Mouse (Mus musculus) heart, adult 8-10 months (tissue): ENCODE measurements at regions not wholly inside any gene's neighbourhood (a gene's known extent, or its start where the extent isn't known, plus 50 kb on each side); places are given as distances from the start of the nearest gene placed in this dataset.
"Not testable (repeated sequence)": the region's sequence is repeated elsewhere in the genome, so short reads cannot be mapped to it uniquely, and the experiment has no call there.

ENCODE experiments used
- DNase-seq: peaks from one replicate; pipeline ENCODE4 v3.0.0; 2022; ENCODE audit warnings: low spot score

- no peak for DNase-seq
Observed at GRCm38 (mm10) chr6:37618990-37619389, 89.0 kb downstream of the Akr1d1 start.

- no peak for DNase-seq
Observed at GRCm38 (mm10) chr6:37621364-37622029, 91.5 kb downstream of the Akr1d1 start.

DNA sequence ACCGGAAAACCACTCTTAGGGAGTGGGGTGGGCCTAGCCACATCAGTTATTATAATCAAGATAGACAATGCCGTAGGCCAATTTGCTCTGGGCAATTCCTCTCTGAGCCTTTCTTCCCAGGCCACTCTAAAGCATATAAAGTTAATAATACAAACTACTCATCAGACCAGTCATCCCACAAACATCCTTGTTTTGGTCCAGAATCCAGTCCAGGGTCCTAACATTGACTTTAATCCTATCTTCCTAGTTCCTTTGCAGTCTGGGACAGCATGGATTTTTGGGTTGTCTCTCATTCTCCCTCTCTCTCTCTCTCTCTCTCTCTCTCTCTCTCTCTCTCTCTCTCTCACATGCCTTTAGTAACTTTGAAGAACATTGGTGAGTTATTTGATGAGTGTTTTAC lies 92.3 kb downstream of the Akr1d1 start:
- DNase-seq = no peak

GRCm38 (mm10) chr6:37627206-37627605 lies 97.2 kb downstream of the Akr1d1 start:
- peak; percentile 67 for DNase-seq

DNA sequence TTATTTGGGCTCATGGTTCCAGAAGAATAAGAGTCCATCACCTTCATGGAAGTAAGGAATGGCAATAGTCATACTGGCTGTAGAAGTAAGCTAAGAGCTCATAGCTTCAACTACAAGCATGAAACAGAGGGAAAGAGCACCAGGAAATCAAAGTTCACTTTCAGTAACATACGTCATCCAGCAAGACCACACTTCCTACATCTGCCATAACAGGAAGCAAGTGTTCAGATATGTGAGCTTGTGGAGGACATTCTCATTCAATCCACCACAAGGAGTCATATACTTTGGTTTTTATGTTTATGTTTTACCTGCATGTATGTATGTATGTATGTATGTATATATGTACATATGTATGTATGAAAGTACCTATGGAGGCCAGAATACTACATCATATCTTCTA lies 104.0 kb downstream of the Akr1d1 start:
- DNase-seq = no peak

DNA sequence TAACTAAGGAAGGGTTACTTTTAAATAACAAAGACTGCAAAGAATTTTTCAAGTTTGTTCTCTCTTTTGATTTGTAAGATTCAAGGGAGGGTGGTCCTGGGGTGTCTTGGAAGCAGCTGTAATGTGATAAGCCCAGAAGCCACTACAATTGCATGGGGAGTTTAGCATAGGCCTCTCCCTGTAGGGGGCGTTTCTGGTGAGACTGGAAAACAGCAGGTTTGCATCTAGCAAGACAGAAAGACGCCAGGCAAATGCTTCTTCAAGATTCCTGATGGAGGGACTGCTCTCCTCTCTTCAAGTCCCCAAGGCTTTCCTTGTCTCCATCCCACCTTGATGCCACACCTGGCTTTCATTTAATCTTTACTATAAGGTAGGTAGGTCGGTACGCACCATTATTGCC lies 112.1 kb downstream of the Akr1d1 start:
- DNase-seq = no peak

DNA sequence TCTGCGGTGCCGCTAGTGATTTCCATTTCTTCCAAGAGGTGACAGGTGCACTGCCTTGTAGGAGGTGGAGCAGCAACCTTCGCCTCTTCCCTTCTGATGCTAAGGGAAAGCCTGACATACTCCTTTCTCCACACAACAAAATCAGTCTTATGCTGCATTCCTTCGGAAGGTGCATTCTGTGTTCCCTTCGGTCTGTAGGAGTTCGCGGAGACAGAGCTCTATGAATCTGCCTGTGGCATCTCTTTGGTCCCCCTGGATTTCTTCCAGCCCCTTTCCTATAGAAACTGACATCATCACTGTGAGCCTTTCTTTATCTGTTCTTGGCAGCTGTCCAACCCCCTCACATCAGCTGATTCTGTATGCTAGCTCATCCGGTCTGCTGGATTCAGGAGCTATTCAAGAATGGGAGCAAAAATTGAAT lies 112.7 kb downstream of the Akr1d1 start:
- DNase-seq = no peak

DNA sequence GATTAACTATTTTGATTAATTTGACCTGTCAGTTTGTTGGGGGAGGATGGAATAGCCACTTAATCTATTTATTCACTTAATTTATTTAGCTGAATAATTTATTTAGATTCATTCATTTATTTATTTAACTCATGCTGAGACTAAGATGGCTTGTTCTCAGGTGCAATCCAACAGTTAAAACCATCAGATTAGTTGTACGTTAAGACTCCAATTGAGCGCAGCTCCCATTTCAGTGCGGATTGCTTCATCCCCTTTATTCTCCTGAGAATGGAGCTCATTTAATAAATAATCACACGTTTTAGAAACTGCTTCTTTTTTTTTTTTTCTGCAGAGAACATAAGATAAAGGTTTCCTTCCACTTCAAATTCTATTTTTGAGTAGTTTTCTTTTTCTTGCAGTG lies 113.2 kb downstream of the Akr1d1 start:
- no peak for DNase-seq

DNA sequence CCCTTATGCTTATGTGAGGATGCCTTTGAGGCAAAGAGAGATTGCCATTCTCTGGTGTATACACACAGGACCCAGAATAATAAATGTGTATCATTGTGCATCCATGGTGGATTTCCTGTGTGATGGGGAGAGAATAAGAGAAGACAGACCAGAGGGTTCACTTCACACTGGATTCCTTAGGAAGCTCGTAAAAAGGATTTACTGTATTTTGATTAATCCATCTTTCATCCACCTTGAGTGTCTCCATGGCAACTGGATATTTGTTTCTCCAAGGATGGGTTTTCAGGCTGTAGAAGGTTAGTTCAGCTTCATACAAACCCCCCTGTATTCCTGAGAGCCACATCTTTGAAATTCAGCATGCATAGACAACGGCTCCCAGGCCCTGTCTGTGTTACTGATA lies 113.7 kb downstream of the Akr1d1 start:
- DNase-seq = no peak

- no peak for DNase-seq
Observed at GRCm38 (mm10) chr6:37645551-37645950, 115.6 kb downstream of the Akr1d1 start.

- not testable (repeated sequence) for DNase-seq
Observed at GRCm38 (mm10) chr6:37657300-37657699, 127.3 kb downstream of the Akr1d1 start.

DNA sequence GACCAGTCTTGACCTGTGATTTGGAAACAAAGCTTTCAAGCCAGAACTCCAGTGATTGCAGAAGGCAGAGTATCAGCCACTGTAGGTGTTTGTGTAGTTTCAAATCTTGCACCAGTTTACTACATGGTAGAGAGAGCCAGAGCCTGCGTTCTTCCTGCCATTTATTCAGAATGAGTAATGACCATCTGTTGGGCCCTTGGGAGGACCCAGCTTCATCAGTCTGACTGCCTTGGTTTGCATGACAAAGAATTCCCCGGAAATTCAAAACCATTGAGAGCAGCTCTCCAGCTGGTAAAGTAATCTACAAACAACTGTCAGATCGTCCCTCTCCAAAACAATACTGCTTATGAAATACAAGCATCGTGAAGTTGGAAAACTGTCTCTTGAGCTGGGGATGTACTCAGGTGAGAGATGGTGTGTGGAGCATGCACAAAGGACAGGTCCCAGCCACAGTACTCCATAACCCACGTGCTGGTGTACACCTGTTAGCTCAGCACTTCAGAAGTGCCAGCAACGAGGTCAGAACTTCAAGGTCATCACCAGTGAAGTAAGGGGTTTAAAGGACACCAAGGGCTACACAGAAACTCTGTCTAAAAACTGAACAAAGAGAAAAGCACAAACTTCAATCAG lies 128.2 kb downstream of the Akr1d1 start:
- peak; percentile 28 for DNase-seq

- DNase-seq = peak; percentile 2
Observed at GRCm38 (mm10) chr6:37662747-37663146, 132.8 kb downstream of the Akr1d1 start.

- no peak for DNase-seq
Observed at GRCm38 (mm10) chr6:37665576-37665975, 135.6 kb downstream of the Akr1d1 start.

GRCm38 (mm10) chr6:37669407-37669806 lies 139.4 kb downstream of the Akr1d1 start:
- no peak for DNase-seq

- DNase-seq = no peak
Observed at GRCm38 (mm10) chr6:37670701-37671100, 140.7 kb downstream of the Akr1d1 start.

DNA sequence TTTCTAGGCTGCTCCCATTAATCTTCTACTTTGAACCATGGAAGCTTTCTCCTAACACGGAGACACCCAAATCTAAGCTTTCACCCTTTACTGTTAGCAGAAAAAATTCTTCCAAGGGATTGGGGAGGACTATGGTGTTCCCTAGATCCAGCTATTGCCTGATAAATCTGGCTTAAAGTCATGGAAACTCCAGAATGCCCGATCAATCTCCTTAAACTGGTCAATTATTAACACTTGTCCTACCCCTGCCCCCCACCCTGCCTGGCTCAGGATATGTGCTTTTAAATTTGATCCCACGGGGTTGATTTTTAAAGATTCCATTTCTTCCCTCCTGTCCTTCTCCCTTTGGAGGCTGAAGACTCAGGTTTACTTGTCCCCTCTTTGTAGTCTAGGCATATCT lies 149.9 kb downstream of the Akr1d1 start:
- DNase-seq = no peak

GRCm38 (mm10) chr6:37681331-37681730 lies 151.4 kb downstream of the Akr1d1 start:
- not testable (repeated sequence) for DNase-seq

DNA sequence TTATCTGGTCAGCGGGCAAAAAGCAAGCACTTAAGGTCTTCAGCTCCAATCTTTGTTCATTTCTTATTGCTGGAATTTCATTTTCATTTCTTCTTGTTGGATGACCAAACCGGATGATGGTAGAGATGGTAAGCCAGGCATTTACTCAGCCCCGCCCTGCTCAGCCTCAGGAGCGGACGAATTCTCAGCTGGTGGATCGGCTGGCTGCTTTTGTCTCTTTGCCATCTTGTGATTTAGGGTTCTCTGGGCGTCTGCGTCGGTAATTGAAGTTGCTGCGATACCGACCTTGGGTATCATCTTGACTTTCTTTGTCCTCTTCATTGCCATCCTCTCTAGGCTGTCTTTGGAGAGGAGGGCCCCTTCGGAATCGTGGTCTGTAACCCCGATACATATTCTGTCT lies 156.1 kb downstream of the Akr1d1 start:
- DNase-seq = no peak

DNA sequence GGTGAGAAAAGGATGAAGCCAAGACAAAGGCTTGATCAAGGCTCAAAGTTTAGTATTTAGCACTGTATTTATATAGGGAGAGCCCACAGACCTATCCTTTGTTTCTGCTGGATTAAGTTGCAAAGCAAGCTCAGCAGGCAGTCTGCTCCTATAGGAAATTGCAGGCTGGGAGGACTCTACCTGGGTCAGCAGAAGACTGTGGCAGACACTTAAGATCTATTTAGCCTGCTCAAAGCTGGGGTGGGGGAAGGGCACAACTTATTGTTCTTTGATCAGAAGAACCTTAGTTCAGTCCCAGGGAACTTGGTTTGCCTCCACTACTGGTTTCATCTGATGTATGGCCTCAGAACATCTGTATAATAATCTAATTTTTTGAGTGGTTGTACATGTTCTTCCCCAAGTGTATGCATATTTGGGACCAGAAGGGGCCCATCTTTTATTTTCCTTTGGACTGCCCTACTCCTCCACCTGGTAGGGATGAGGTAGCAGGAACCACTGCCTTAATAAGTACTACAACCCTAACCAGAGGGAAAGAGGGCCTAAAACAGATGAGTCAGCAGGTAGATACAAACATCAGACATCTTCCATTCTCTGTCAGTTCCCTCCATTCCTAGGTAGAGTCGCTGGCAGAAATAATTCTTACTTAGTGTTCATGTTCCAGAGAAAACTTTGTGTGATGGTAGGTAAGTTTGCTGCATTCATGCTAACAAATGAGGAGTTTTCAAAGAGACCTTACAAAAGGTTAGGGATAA lies 159.1 kb downstream of the Akr1d1 start:
- no peak for DNase-seq

DNA sequence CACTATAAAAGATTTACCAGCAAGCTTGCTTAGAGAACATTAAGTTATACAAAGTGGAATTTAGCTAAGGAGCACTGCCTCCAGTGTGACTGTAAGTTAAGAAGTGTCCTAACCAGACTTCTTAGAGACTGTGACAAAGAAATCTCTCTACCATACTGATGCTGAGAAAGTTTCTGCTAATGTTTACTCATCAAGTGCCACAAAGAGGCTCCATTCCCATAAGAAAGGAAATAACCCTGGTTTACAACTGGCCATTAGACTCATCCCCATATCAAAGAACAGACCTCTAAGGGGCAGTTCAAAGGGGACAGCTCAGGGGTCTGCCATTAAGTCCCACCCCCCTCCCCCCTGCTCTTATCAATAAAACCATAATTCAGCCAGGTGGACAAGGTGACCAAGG lies 159.7 kb downstream of the Akr1d1 start:
- DNase-seq = no peak

DNA sequence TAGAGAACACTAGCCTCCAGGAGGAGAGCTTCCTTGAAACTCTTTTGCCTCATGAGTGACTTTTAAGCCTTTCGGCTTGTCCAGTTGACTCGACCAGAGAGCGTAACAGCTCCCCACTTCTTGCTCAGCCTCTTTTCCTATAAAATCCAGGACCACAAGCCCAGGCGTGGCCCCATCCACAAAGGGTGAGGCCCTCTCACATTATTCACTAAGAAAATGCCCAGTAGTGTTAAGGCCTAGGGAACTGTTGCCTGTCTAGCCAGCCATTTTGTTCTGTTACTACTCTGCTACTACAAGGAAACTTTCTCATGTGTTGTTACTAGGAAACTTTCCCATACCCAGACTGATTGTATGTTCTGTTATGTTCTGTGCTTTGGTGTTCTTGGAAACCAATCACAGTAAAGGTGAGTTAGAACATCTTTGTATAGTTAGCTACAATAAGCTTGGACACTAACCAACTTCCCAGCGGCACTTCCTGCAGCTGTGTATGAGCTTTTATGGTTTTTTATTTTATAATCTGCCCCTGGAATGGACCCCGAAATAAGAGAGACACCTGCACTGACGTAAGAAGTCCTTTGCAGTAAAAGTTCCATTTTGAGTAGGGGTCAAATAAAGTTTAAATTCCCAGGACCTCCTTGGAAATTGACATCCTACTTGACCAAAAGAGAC lies 162.1 kb downstream of the Akr1d1 start:
- DNase-seq = no peak
